Mouse (Mus musculus) stomach, postnatal 0 days (tissue): ENCODE measurements at regions not wholly inside any gene's neighbourhood (a gene's known extent, or its start where the extent isn't known, plus 50 kb on each side); places are given as distances from the start of the nearest gene placed in this dataset.

Experiments used
- CTCF ChIP-seq: IDR thresholded peaks from 2 replicates; pipeline ENCODE4 v1.5.1; 2016; ENCODE audit warnings: antibody characterized with exemption, low read depth, mild to moderate bottlenecking, moderate library complexity
- EP300 ChIP-seq: optimal IDR thresholded peaks from 2 replicates; pipeline ENCODE3; 2016; ENCODE audit warnings: antibody characterized with exemption

DNA sequence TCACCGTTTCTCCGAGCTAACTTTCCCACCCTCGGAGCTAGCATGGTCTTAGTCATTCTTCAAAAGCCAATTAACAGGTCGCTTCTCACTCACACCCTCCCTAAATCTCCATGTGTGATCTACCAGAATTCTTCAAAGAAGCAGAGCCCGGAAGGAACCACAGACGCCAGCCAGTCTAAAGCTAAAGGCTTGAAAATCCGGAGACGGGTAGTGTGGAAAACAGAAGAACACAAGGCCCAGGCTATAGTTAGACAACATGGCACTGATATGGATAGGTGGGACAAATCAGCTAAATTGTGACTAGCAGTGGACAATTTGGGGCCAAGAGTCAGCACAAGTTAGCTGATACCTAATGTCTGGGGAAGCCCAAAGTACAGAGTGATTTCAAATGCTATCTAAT is 387.0 kb upstream of the Trpc7 start:
- TF ChIP-seq EP300 = no peak
- TF ChIP-seq CTCF = no peak
